Mouse (Mus musculus): ENCODE measurements at regions not wholly inside any gene's neighbourhood (a gene's known extent, or its start where the extent isn't known, plus 50 kb on each side); places are given as distances from the start of the nearest gene placed in this dataset.

DNA sequence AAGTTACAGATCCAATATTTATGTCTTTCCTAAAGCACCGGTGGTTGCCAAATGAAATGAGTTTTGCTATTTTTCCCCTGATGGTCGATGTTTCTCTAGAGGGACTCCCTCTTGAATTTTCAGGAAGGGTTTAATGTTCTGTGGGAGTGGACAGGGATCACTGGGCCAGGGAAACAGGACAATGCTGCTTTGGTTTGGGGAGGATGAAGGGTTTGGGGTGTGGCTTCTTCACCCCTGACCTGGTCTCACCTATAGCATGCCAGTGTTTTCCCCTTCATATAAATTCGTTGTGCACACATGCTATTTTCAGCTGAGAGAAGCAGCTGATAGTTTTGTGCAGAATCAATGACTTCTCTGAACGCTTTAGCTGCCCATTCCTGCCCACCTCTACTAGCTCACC lies 257.2 kb upstream of the Rbfox1 start:
- Histone ChIP-seq H3K9ac (ENCODE audit: control insufficient read depth, low read depth, low read length, poor library complexity, severe bottlenecking) (no peak overlapping the region), H3K9me3 (replicated peaks; ENCODE audit: insufficient read depth, low read length) (no peaks in the 10 kb centered on the region), H3K4me3 (ENCODE audit: control insufficient read depth in 1 of 2, insufficient read depth in 1 of 2, low read depth in 2 of 2, low read length in 2 of 2) (no peak overlapping the region), H3K4me1 (ENCODE audit: control insufficient read depth in 1 of 2, insufficient read depth in 2 of 2, low read length in 2 of 2) (no peaks in the 10 kb centered on the region), H3K27me3 (ENCODE audit: control insufficient read depth in 1 of 2, insufficient read depth in 2 of 2, low read length in 2 of 2) (no peaks in the 10 kb centered on the region), H3K36me3 (ENCODE audit: control insufficient read depth in 1 of 2, insufficient read depth in 2 of 2, low read length in 2 of 2) (no peaks in the 10 kb centered on the region), H3K27ac (ENCODE audit: control insufficient read depth, low read depth, low read length) (no peak overlapping the region), H3K79me2 (ENCODE audit: control insufficient read depth, insufficient read depth, low read length, poor library complexity) (no peaks in the 10 kb centered on the region)
- DNase-seq (ENCODE audit: low read depth, low spot score), result no peak
- TF ChIP-seq GATA1 (IDR thresholded peaks at IDR 0.05; ENCODE audit: low read depth, low read length), result no peak
- TF ChIP-seq MYB (IDR thresholded peaks at IDR 0.05; ENCODE audit: low read depth, low read length), result no peak
- TF ChIP-seq POLR2A (IDR thresholded peaks at IDR 0.05; ENCODE audit: control insufficient read depth in 1 of 2, insufficient read depth in 1 of 2, low read depth in 1 of 2, low read length in 2 of 2, poor library complexity in 1 of 2), result no peak
- no peak for TF ChIP-seq SIN3A (IDR thresholded peaks at IDR 0.05; ENCODE audit: low read length)
- TF ChIP-seq CTCF (IDR thresholded peaks at IDR 0.05 in 2 of 3, conservative IDR thresholded peaks at IDR 0.05 in 1 of 3; ENCODE audit: control insufficient read depth in 1 of 3, insufficient read depth in 1 of 3, low read depth in 2 of 3, low read length in 3 of 3, poor library complexity in 1 of 3, severe bottlenecking in 1 of 3), result no peak
- no peak for TF ChIP-seq MAZ (IDR thresholded peaks at IDR 0.05; ENCODE audit: low read depth, low read length)
- TF ChIP-seq POLR2AphosphoS2 (IDR thresholded peaks at IDR 0.05; ENCODE audit: low read length), result no peak
- TF ChIP-seq CHD1 (IDR thresholded peaks at IDR 0.05; ENCODE audit: low read depth, low read length), result no peak
- no peak for TF ChIP-seq ETS1 (IDR thresholded peaks at IDR 0.05; ENCODE audit: low read depth, low read length)
- TF ChIP-seq GABPA (IDR thresholded peaks at IDR 0.05; ENCODE audit: low read depth, low read length), result no peak
- TF ChIP-seq USF2 (IDR thresholded peaks at IDR 0.05; ENCODE audit: borderline replicate concordance in 1 of 2, insufficient read depth in 1 of 2, low read depth in 1 of 2, low read length in 2 of 2), result no peak
- no peak for TF ChIP-seq MAFK (IDR thresholded peaks at IDR 0.05; ENCODE audit: borderline replicate concordance, low read depth, low read length)
- TF ChIP-seq ZMIZ1 (IDR thresholded peaks at IDR 0.05; ENCODE audit: low read depth, low read length), result no peak
- TF ChIP-seq ZC3H11A (IDR thresholded peaks at IDR 0.05; ENCODE audit: low read depth, low read length), result no peak
- no peak for TF ChIP-seq SMC3 (IDR thresholded peaks at IDR 0.05; ENCODE audit: low read depth, low read length)
- TF ChIP-seq BHLHE40 (IDR thresholded peaks at IDR 0.05; ENCODE audit: borderline replicate concordance, low read depth, low read length), result no peak
- no peak for TF ChIP-seq POLR2AphosphoS5 (IDR thresholded peaks at IDR 0.05; ENCODE audit: borderline replicate concordance, low read depth, low read length)
- TF ChIP-seq KAT2A (conservative IDR thresholded peaks at IDR 0.05; ENCODE audit: low read depth, low read length), result no peak
- TF ChIP-seq E2F4 (IDR thresholded peaks at IDR 0.05; ENCODE audit: borderline replicate concordance, low read depth, low read length), result no peak
- TF ChIP-seq TAL1 (IDR thresholded peaks at IDR 0.05; ENCODE audit: low read length), result no peak

DNA sequence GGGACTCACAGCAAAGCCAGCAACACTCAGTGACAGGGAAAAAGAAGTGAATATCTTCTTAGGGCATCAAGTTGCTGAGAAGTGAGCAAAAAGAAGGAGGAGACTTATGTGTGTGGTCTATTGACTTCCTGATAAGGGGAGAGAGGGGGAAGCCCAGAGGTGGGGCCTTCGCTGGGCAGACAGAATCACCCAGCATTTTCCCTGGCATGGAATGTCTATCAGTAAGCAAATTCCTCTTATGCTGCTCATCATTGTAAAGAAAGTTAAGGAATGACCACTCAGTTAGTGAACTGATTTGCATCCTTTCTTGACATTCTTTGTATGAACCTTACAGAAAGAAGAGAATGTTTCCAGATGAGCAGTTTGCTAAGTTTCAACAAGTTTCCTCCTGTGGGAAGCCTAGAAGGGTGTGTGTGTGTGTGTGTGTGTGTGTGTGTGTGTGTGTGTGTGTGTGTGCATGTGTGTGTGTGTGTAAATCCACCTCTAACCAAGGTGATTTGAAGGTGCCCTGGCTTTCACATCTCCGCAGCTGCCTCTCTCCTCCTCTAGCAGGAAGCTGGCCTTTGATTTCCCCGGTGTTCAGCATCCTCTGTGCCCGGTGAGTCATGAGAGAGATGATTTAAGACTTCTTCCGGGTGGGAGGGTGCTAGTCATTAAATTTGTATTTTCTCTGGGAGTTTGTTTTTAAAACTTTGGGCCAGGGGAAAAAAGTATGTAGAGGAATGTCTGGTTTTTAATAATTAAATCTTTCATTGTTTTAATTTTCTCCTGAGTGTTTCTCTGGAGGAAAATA lies 257.8 kb upstream of the Rbfox1 start:
- H3K4me3 ChIP-seq (ENCODE audit: control insufficient read depth in 1 of 2, insufficient read depth in 1 of 2, low read depth in 2 of 2, low read length in 2 of 2), result no peak overlapping the region
- no peaks in the 10 kb centered on the region for H3K36me3 ChIP-seq (ENCODE audit: control insufficient read depth in 1 of 2, insufficient read depth in 2 of 2, low read length in 2 of 2)
- H3K9ac ChIP-seq (ENCODE audit: control insufficient read depth, low read depth, low read length, poor library complexity, severe bottlenecking), result no peak overlapping the region
- H3K4me1 ChIP-seq (ENCODE audit: control insufficient read depth in 1 of 2, insufficient read depth in 2 of 2, low read length in 2 of 2), result no peaks in the 10 kb centered on the region
- TF ChIP-seq ZC3H11A (IDR thresholded peaks at IDR 0.05; ENCODE audit: low read depth, low read length) (no peak), MXI1 (IDR thresholded peaks at IDR 0.05; ENCODE audit: low read depth, low read length) (no peak), POLR2AphosphoS5 (IDR thresholded peaks at IDR 0.05; ENCODE audit: borderline replicate concordance, low read depth, low read length) (no peak), USF1 (IDR thresholded peaks at IDR 0.05; ENCODE audit: low read depth, low read length) (no peak), POLR2AphosphoS2 (IDR thresholded peaks at IDR 0.05; ENCODE audit: low read length) (no peak), KAT2A (conservative IDR thresholded peaks at IDR 0.05; ENCODE audit: low read depth, low read length) (no peak), MEF2A (IDR thresholded peaks at IDR 0.05; ENCODE audit: extremely low read depth, insufficient replicate concordance, low read depth, low read length, poor library complexity, severe bottlenecking) (no peak), ELF1 (IDR thresholded peaks at IDR 0.05; ENCODE audit: low read depth, low read length) (no peak), BHLHE40 (IDR thresholded peaks at IDR 0.05; ENCODE audit: borderline replicate concordance, low read depth, low read length) (no peak), MAFK (IDR thresholded peaks at IDR 0.05; ENCODE audit: borderline replicate concordance, low read depth, low read length) (no peak)
- H3K9me3 ChIP-seq (replicated peaks; ENCODE audit: insufficient read depth, low read length), result no peaks in the 10 kb centered on the region
- H3K79me2 ChIP-seq (ENCODE audit: control insufficient read depth, insufficient read depth, low read length, poor library complexity), result no peaks in the 10 kb centered on the region
- no peaks in the 10 kb centered on the region for H3K27me3 ChIP-seq (ENCODE audit: control insufficient read depth in 1 of 2, insufficient read depth in 2 of 2, low read length in 2 of 2)
- H3K27ac ChIP-seq (ENCODE audit: control insufficient read depth, low read depth, low read length), result no peak overlapping the region
- DNase-seq (ENCODE audit: low read depth, low spot score), result no peak
